Mouse (Mus musculus) testis, adult 2 months (tissue): ENCODE results near the gene Micu1.

Source experiments
- CTCF ChIP-seq: fragments of 200-500 bp; IDR thresholded peaks from 2 replicates; pipeline ENCODE4 v1.5.1; 2012; ENCODE audit warnings: low read depth, mild to moderate bottlenecking, inconsistent platforms, low read length, moderate library complexity; ENCODE audit not compliant: control insufficient read depth, insufficient read depth, insufficient replicate concordance
- POLR2A ChIP-seq: fragments of 200-500 bp; IDR thresholded peaks from 2 replicates; pipeline ENCODE4 v1.6.1; 2012; ENCODE audit warnings: low read depth, mild to moderate bottlenecking, inconsistent platforms, low read length, moderate library complexity; ENCODE audit not compliant: control insufficient read depth

DNA sequence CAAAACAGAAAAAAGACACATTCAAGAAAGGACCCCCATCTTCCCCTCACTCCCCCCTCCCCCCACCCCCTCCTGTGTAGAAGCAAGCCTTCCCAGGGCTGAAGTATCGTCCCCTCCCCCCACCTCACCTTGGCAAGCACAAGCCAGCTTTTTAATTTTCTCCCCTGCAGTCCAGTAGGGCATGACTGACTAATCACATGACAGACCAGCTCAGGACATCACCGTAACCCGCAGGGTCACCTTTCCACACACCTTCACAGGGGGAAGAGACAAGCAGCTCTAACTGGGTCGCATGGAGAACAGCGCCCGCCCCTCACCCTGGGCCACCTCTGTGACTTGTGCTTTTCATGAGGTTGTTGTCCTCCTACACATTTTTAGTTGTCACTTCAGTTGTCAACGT is 147.1 kb downstream of the Micu1 start:
- TF ChIP-seq CTCF (no peak), POLR2A (no peak)
